Mouse (Mus musculus): ENCODE results near the gene Kcnq1. TPM values are rescaled to one million over a fixed set of nuclear protein-coding genes. Genes with fewer than 3 reads are reported as not detected.

The Kcnq1 gene
- polyA plus RNA-seq, 1 experiment from 2014 or later: 1.1 TPM

GRCm38 (mm10) chr7:143077351-143077750 is 28.8 kb upstream of the Kcnq1 start:
- H3K9me3 ChIP-seq (ENCODE audit: control insufficient read depth, low read length): no peaks in the 10 kb centered on the region
- H3K4me2 ChIP-seq: no peak overlapping the region
- H3K9ac ChIP-seq (ENCODE audit: low read length): no peak overlapping the region
- no peaks in the 10 kb centered on the region for H3K4me1 ChIP-seq (ENCODE audit: control insufficient read depth, insufficient read depth, low read length)
- whole genome bisulfite sequencing: 78% methylated on average over 2 of the region's 2 CpGs
- DNase-seq (ENCODE audit: low spot score, missing footprints) (no peak), ATAC-seq (ENCODE audit: low FRiP score) (no peak)
- H3K4me3 ChIP-seq (ENCODE audit: low read depth, low read length): no peak overlapping the region
- H3K36me3 ChIP-seq (ENCODE audit: control insufficient read depth, insufficient read depth, low read length): no peaks in the 10 kb centered on the region
- no peaks in the 10 kb centered on the region; the same call in 1 of the 2 replicates for H3K27me3 ChIP-seq (ENCODE audit: control insufficient read depth, insufficient read depth, low read length)
- H3K27ac ChIP-seq (ENCODE audit: low read depth, low read length): no peak overlapping the region

- H3K9ac ChIP-seq (ENCODE audit: low read length): no peak overlapping the region
These were observed 24.1 kb upstream of the Kcnq1 start for GRCm38 (mm10) chr7:143082024-143082423.

GRCm38 (mm10) chr7:143083708-143084107 is 22.5 kb upstream of the Kcnq1 start:
- no peaks in the 10 kb centered on the region for H3K27me3 ChIP-seq (ENCODE audit: control insufficient read depth, insufficient read depth, low read length)
- H3K9me3 ChIP-seq (ENCODE audit: control insufficient read depth, low read length): no peaks in the 10 kb centered on the region
- H3K9ac ChIP-seq (ENCODE audit: low read length): no peak overlapping the region
- no peaks in the 10 kb centered on the region for H3K36me3 ChIP-seq (ENCODE audit: control insufficient read depth, insufficient read depth, low read length)
- H3K4me1 ChIP-seq (ENCODE audit: control insufficient read depth, insufficient read depth, low read length): no peaks in the 10 kb centered on the region
- no peak overlapping the region for H3K27ac ChIP-seq (ENCODE audit: low read depth, low read length)
- WGBS: 85% methylated on average over 2 of the region's 2 CpGs
- no peak overlapping the region for H3K4me3 ChIP-seq (ENCODE audit: low read depth, low read length)
- ATAC-seq (ENCODE audit: low FRiP score) (no peak), DNase-seq (ENCODE audit: low spot score, missing footprints) (no peak)
- H3K4me2 ChIP-seq: no peak overlapping the region

More at GRCm38 (mm10) chr7:143082024-143082423, 24.1 kb upstream of the Kcnq1 start:
- H3K27me3 ChIP-seq (ENCODE audit: control insufficient read depth, insufficient read depth, low read length): no peaks in the 10 kb centered on the region
- WGBS: 73% methylated on average over 6 of the region's 6 CpGs
- no peak overlapping the region for H3K27ac ChIP-seq (ENCODE audit: low read depth, low read length)
- no peak overlapping the region for H3K4me2 ChIP-seq
- H3K36me3 ChIP-seq (ENCODE audit: control insufficient read depth, insufficient read depth, low read length): no peaks in the 10 kb centered on the region
- no peak for ATAC-seq (ENCODE audit: low FRiP score)
- H3K9me3 ChIP-seq (ENCODE audit: control insufficient read depth, low read length): no peaks in the 10 kb centered on the region
- H3K4me1 ChIP-seq (ENCODE audit: control insufficient read depth, insufficient read depth, low read length): no peaks in the 10 kb centered on the region
- no peak overlapping the region for H3K4me3 ChIP-seq (ENCODE audit: low read depth, low read length)
- DNase-seq (ENCODE audit: low spot score, missing footprints): no peak

- WGBS: 56% methylated on average over 2 of the region's 2 CpGs
- Histone ChIP-seq H3K9ac (ENCODE audit: low read length) (no peak overlapping the region), H3K4me3 (ENCODE audit: low read depth, low read length) (no peak overlapping the region), H3K27me3 (ENCODE audit: control insufficient read depth, insufficient read depth, low read length) (no peaks in the 10 kb centered on the region), H3K9me3 (ENCODE audit: control insufficient read depth, low read length) (no peaks in the 10 kb centered on the region), H3K27ac (ENCODE audit: low read depth, low read length) (no peak overlapping the region), H3K4me2 (no peak overlapping the region), H3K4me1 (ENCODE audit: control insufficient read depth, insufficient read depth, low read length) (no peaks in the 10 kb centered on the region), H3K36me3 (ENCODE audit: control insufficient read depth, insufficient read depth, low read length) (no peaks in the 10 kb centered on the region)
- DNase-seq (ENCODE audit: low spot score, missing footprints) (peak; percentile 89), ATAC-seq (ENCODE audit: low FRiP score) (no peak)
These were observed 19.8 kb upstream of the Kcnq1 start for GRCm38 (mm10) chr7:143086366-143086765.

GRCm38 (mm10) chr7:143087070-143087579 is 19.0 kb upstream of the Kcnq1 start:
- Histone ChIP-seq H3K27ac (ENCODE audit: low read depth, low read length) (no peak overlapping the region), H3K4me1 (ENCODE audit: control insufficient read depth, insufficient read depth, low read length) (no peaks in the 10 kb centered on the region), H3K4me2 (no peak overlapping the region), H3K36me3 (ENCODE audit: control insufficient read depth, insufficient read depth, low read length) (no peaks in the 10 kb centered on the region), H3K27me3 (ENCODE audit: control insufficient read depth, insufficient read depth, low read length) (no peaks in the 10 kb centered on the region), H3K4me3 (ENCODE audit: low read depth, low read length) (no peak overlapping the region), H3K9me3 (ENCODE audit: control insufficient read depth, low read length) (no peaks in the 10 kb centered on the region), H3K9ac (ENCODE audit: low read length) (no peak overlapping the region)
- WGBS: 46% methylated on average over 4 of the region's 4 CpGs
- DNase-seq (ENCODE audit: low spot score, missing footprints): peak; percentile 87
- peak; percentile 40; the same call in 1 of the 2 replicates for ATAC-seq (ENCODE audit: low FRiP score)

GRCm38 (mm10) chr7:143093847-143094246 is 12.3 kb upstream of the Kcnq1 start:
- Histone ChIP-seq H3K4me1 (ENCODE audit: control insufficient read depth, insufficient read depth, low read length) (no peaks in the 10 kb centered on the region), H3K27me3 (ENCODE audit: control insufficient read depth, insufficient read depth, low read length) (no peaks in the 10 kb centered on the region), H3K36me3 (ENCODE audit: control insufficient read depth, insufficient read depth, low read length) (no peaks in the 10 kb centered on the region), H3K27ac (ENCODE audit: low read depth, low read length) (no peak overlapping the region), H3K9me3 (ENCODE audit: control insufficient read depth, low read length) (no peaks in the 10 kb centered on the region), H3K4me2 (no peak overlapping the region), H3K9ac (ENCODE audit: low read length) (no peak overlapping the region), H3K4me3 (ENCODE audit: low read depth, low read length) (no peak overlapping the region)
- WGBS: 70% methylated on average over 3 of the region's 3 CpGs
- ATAC-seq (ENCODE audit: low FRiP score): no peak
- DNase-seq (ENCODE audit: low spot score, missing footprints): no peak

GRCm38 (mm10) chr7:143094592-143095553 is 11.3 kb upstream of the Kcnq1 start, which contains the start of gene Trpm5:
Trpm5 (minus strand) TSS chr7:143094642.
- WGBS: 59% methylated on average over 10 of the region's 10 CpGs
- no peaks in the 10 kb centered on the region for H3K36me3 ChIP-seq (ENCODE audit: control insufficient read depth, insufficient read depth, low read length)
- no peak within 1 kb of the TSS for H3K9ac ChIP-seq (ENCODE audit: low read length)
- H3K27me3 ChIP-seq (ENCODE audit: control insufficient read depth, insufficient read depth, low read length): no peaks in the 10 kb centered on the region
- ATAC-seq (ENCODE audit: low FRiP score) (peak; percentile 46; the same call in 1 of the 2 replicates), DNase-seq (ENCODE audit: low spot score, missing footprints) (peak; percentile 94)
- no peaks in the 10 kb centered on the region for H3K4me1 ChIP-seq (ENCODE audit: control insufficient read depth, insufficient read depth, low read length)
- no peak within 1 kb of the TSS for H3K27ac ChIP-seq (ENCODE audit: low read depth, low read length)
- H3K4me3 ChIP-seq (ENCODE audit: low read depth, low read length): no peak within 1 kb of the TSS
- H3K9me3 ChIP-seq (ENCODE audit: control insufficient read depth, low read length): no peaks in the 10 kb centered on the region
- H3K4me2 ChIP-seq: no peak within 1 kb of the TSS

GRCm38 (mm10) chr7:143095554-143095907 is 10.6 kb upstream of the Kcnq1 start:
- ATAC-seq (ENCODE audit: low FRiP score) (no peak), DNase-seq (ENCODE audit: low spot score, missing footprints) (no peak)
- Histone ChIP-seq H3K36me3 (ENCODE audit: control insufficient read depth, insufficient read depth, low read length) (no peaks in the 10 kb centered on the region), H3K4me3 (ENCODE audit: low read depth, low read length) (no peak overlapping the region), H3K4me2 (no peak overlapping the region), H3K9ac (ENCODE audit: low read length) (no peak overlapping the region), H3K4me1 (ENCODE audit: control insufficient read depth, insufficient read depth, low read length) (no peaks in the 10 kb centered on the region), H3K27me3 (ENCODE audit: control insufficient read depth, insufficient read depth, low read length) (no peaks in the 10 kb centered on the region), H3K9me3 (ENCODE audit: control insufficient read depth, low read length) (no peaks in the 10 kb centered on the region), H3K27ac (ENCODE audit: low read depth, low read length) (no peak overlapping the region)
- 60% methylated on average over 1 of the region's 1 CpGs for WGBS

- DNase-seq (ENCODE audit: low spot score, missing footprints) (no peak), ATAC-seq (ENCODE audit: low FRiP score) (no peak)
- Histone ChIP-seq H3K4me2 (no peak overlapping the region), H3K27ac (ENCODE audit: low read depth, low read length) (no peak overlapping the region), H3K27me3 (ENCODE audit: control insufficient read depth, insufficient read depth, low read length) (peaks cover 5% of the 10 kb centered on the region), H3K4me1 (ENCODE audit: control insufficient read depth, insufficient read depth, low read length) (no peaks in the 10 kb centered on the region), H3K36me3 (ENCODE audit: control insufficient read depth, insufficient read depth, low read length) (no peaks in the 10 kb centered on the region), H3K9ac (ENCODE audit: low read length) (no peak overlapping the region), H3K4me3 (ENCODE audit: low read depth, low read length) (no peak overlapping the region), H3K9me3 (ENCODE audit: control insufficient read depth, low read length) (no peaks in the 10 kb centered on the region; the same call in 1 of the 2 replicates)
- 81% methylated on average over 4 of the region's 4 CpGs for WGBS
These were observed 5.4 kb upstream of the Kcnq1 start for GRCm38 (mm10) chr7:143100759-143101158.

Measured in midbrain, embryonic 11.5 days (tissue).